Mouse (Mus musculus): Measurements from ENCODE around the gene Ceacam9.

- TF ChIP-seq CTCF (IDR thresholded peaks at IDR 0.05; ENCODE audit: low read depth, low read length) (peak; percentile 30; the same call in 1 of the 2 replicates), POLR2AphosphoS5 (IDR thresholded peaks at IDR 0.05; ENCODE audit: insufficient replicate concordance, low read depth, low read length) (no peak), GATA1 (IDR thresholded peaks at IDR 0.05; ENCODE audit: borderline replicate concordance, low read length) (no peak), TAL1 (conservative IDR thresholded peaks at IDR 0.05; ENCODE audit: low read depth, low read length) (no peak), GATA2 (IDR thresholded peaks at IDR 0.05; ENCODE audit: borderline replicate concordance, low read depth, low read length) (no peak)
Measured at GRCm38 (mm10) chr7:16728596-16729348, 7.0 kb downstream of the Ceacam9 start.

Measured in G1E (cell line).